Mouse (Mus musculus) erythroblast, embryonic 14.5 days (primary cell): ENCODE results near the gene Dido1. TPM values are rescaled to one million over a fixed set of nuclear protein-coding genes. Genes with fewer than 3 reads are reported as not detected.

Source experiments
- H3K27me3 ChIP-seq: 2 replicates; pipeline ENCODE4 v1.6.1; 2012; ENCODE audit warnings: inconsistent platforms; ENCODE audit not compliant: control insufficient read depth
- H3K36me3 ChIP-seq: 2 replicates; pipeline ENCODE4 v1.6.1; 2012; ENCODE audit warnings: mild to moderate bottlenecking, inconsistent platforms; ENCODE audit not compliant: control insufficient read depth
- H3K4me1 ChIP-seq: 2 replicates; pipeline ENCODE4 v1.6.1; 2012; ENCODE audit warnings: inconsistent platforms; ENCODE audit not compliant: control insufficient read depth
- H3K4me3 ChIP-seq: replicated peaks from 2 replicates; pipeline ENCODE3; 2012; ENCODE audit warnings: moderate library complexity, mild to moderate bottlenecking, inconsistent platforms
- H3K9me3 ChIP-seq: 2 replicates; pipeline ENCODE4 v1.6.1; 2012; ENCODE audit warnings: low read length, inconsistent platforms, mixed read lengths; ENCODE audit not compliant: control insufficient read depth
- GATA1 ChIP-seq: IDR thresholded peaks from 2 replicates; pipeline ENCODE4 v1.6.1; 2012; ENCODE audit warnings: low read length, inconsistent platforms, mixed read lengths
- TAL1 ChIP-seq: IDR thresholded peaks from 3 replicates; pipeline ENCODE4 v1.6.1; 2012; ENCODE audit warnings: low read length, inconsistent platforms, mixed read lengths
- polyA plus RNA-seq: library from polyadenylated mRNA; stranded (reverse); fragments of >175 nt; gene quantifications from 2 replicates; pipeline ENCODE4 v1.2.3, GENCODE M21; 2012

Dido1 gene
- polyA plus RNA-seq, 1 experiment: 1.6 TPM

GRCm38 (mm10) chr2:180660521-180660920 is 49.3 kb downstream of the Dido1 start:
- H3K4me1 ChIP-seq: no peaks in the 10 kb centered on the region
- TF ChIP-seq GATA1 (no peak), TAL1 (no peak)
- H3K36me3 ChIP-seq: peaks cover 49% of the 10 kb centered on the region
- H3K4me3 ChIP-seq: no peak overlapping the region
- H3K9me3 ChIP-seq: no peaks in the 10 kb centered on the region
- 0 out of 2 replicates have a peak, but pooled peaks cover 2% of the 10 kb centered on the region for H3K27me3 ChIP-seq

- TF ChIP-seq GATA1: no peak
- TF ChIP-seq TAL1: no peak
- Histone ChIP-seq H3K36me3 (peaks cover 39% of the 10 kb centered on the region), H3K9me3 (no peaks in the 10 kb centered on the region), H3K4me1 (no peaks in the 10 kb centered on the region), H3K27me3 (0 out of 2 replicates have a peak, but pooled peaks cover 2% of the 10 kb centered on the region), H3K4me3 (no peak overlapping the region)
Observed at GRCm38 (mm10) chr2:180659353-180660150, 50.2 kb downstream of the Dido1 start.

- Histone ChIP-seq H3K27me3 (0 out of 2 replicates have a peak, but pooled peaks cover 2% of the 10 kb centered on the region), H3K9me3 (no peaks in the 10 kb centered on the region), H3K36me3 (peaks cover 32% of the 10 kb centered on the region), H3K4me1 (no peaks in the 10 kb centered on the region), H3K4me3 (no peak overlapping the region)
- TF ChIP-seq GATA1: no peak
- no peak for TF ChIP-seq TAL1
Observed at GRCm38 (mm10) chr2:180658381-180658780, 51.4 kb downstream of the Dido1 start.

- H3K36me3 ChIP-seq: peaks cover 25% of the 10 kb centered on the region
- H3K4me1 ChIP-seq: no peaks in the 10 kb centered on the region
- no peaks in the 10 kb centered on the region for H3K9me3 ChIP-seq
- no peak for TF ChIP-seq GATA1
- TF ChIP-seq TAL1: no peak
- H3K27me3 ChIP-seq: 0 out of 2 replicates have a peak, but pooled peaks cover 2% of the 10 kb centered on the region
- H3K4me3 ChIP-seq: no peak overlapping the region
Observed at GRCm38 (mm10) chr2:180657394-180658013, 52.3 kb downstream of the Dido1 start.

GRCm38 (mm10) chr2:180655150-180655549 is 54.6 kb downstream of the Dido1 start:
- TF ChIP-seq GATA1 (no peak), TAL1 (no peak)
- Histone ChIP-seq H3K4me1 (no peaks in the 10 kb centered on the region), H3K4me3 (no peak overlapping the region), H3K27me3 (0 out of 2 replicates have a peak, but pooled peaks cover 2% of the 10 kb centered on the region), H3K36me3 (peaks cover 2% of the 10 kb centered on the region; the same call in 1 of the 2 replicates), H3K9me3 (no peaks in the 10 kb centered on the region)

- H3K4me1 ChIP-seq: no peaks in the 10 kb centered on the region
- TF ChIP-seq GATA1: no peak
- no peak for TF ChIP-seq TAL1
- no peaks in the 10 kb centered on the region for H3K9me3 ChIP-seq
- no peaks in the 10 kb centered on the region for H3K36me3 ChIP-seq
- 0 out of 2 replicates have a peak, but pooled peaks cover under 1% of the 10 kb centered on the region for H3K27me3 ChIP-seq
- no peak overlapping the region for H3K4me3 ChIP-seq
Observed at GRCm38 (mm10) chr2:180654666-180655065, 55.1 kb downstream of the Dido1 start.

- H3K36me3 ChIP-seq: no peaks in the 10 kb centered on the region
- no peak overlapping the region for H3K4me3 ChIP-seq
- H3K4me1 ChIP-seq: no peaks in the 10 kb centered on the region
- peaks cover 18% of the 10 kb centered on the region for H3K9me3 ChIP-seq
- peaks cover 29% of the 10 kb centered on the region for H3K27me3 ChIP-seq
- TF ChIP-seq TAL1: no peak
- no peak for TF ChIP-seq GATA1
Observed at GRCm38 (mm10) chr2:180646841-180647240, 63.0 kb downstream of the Dido1 start.

GRCm38 (mm10) chr2:180643626-180644025 is 66.2 kb downstream of the Dido1 start:
- TF ChIP-seq GATA1: no peak
- no peak for TF ChIP-seq TAL1
- H3K4me3 ChIP-seq: no peak overlapping the region
- peaks cover 55% of the 10 kb centered on the region for H3K27me3 ChIP-seq
- H3K9me3 ChIP-seq: peaks cover 25% of the 10 kb centered on the region
- H3K36me3 ChIP-seq: no peaks in the 10 kb centered on the region
- H3K4me1 ChIP-seq: no peaks in the 10 kb centered on the region

GRCm38 (mm10) chr2:180642555-180643260 is 67.1 kb downstream of the Dido1 start, which contains the start of gene Tcfl5:
Tcfl5 (minus strand) TSS chr2:180642708.
- peaks cover 51% of the 10 kb centered on the region for H3K27me3 ChIP-seq
- H3K4me1 ChIP-seq: no peaks in the 10 kb centered on the region
- TF ChIP-seq GATA1 (no peak), TAL1 (no peak)
- H3K9me3 ChIP-seq: peaks cover 25% of the 10 kb centered on the region
- H3K4me3 ChIP-seq: no peak within 1 kb of the TSS
- no peaks in the 10 kb centered on the region for H3K36me3 ChIP-seq
